Mouse (Mus musculus) kidney, adult 2 months (tissue): ENCODE results near the gene Mllt10. TPM values are rescaled to one million over a fixed set of nuclear protein-coding genes. Genes with fewer than 3 reads are reported as not detected.

Experiments
- DNase-seq: peaks from one replicate; pipeline ENCODE4 v3.0.0; 2021
- H3K27ac ChIP-seq: fragments of 200-500 bp; 2 replicates; pipeline ENCODE4 v1.5.1; 2012; ENCODE audit warnings: low read depth, low read length, control low read depth, inconsistent platforms; ENCODE audit not compliant: insufficient read depth
- H3K27me3 ChIP-seq: fragments of 200-500 bp; replicated peaks from 2 replicates; pipeline ENCODE4 v1.6.1; 2012; ENCODE audit warnings: mild to moderate bottlenecking, moderate library complexity, low read length, inconsistent platforms; ENCODE audit not compliant: control insufficient read depth, insufficient read depth
- H3K36me3 ChIP-seq: fragments of 200-500 bp; 2 replicates; pipeline ENCODE4 v1.6.1; 2012; ENCODE audit warnings: mild to moderate bottlenecking, moderate library complexity, low read length, inconsistent platforms; ENCODE audit not compliant: control insufficient read depth, insufficient read depth
- H3K4me1 ChIP-seq: fragments of 200-500 bp; 2 replicates; pipeline ENCODE4 v1.6.1; 2011; ENCODE audit warnings: low read length; ENCODE audit not compliant: control insufficient read depth, insufficient read depth
- H3K4me3 ChIP-seq: fragments of 200-500 bp; 2 replicates; pipeline ENCODE4 v1.5.1; 2011; ENCODE audit warnings: mild to moderate bottlenecking, low read depth, low read length, control low read depth; ENCODE audit not compliant: insufficient read depth
- CTCF ChIP-seq: fragments of 200-500 bp; conservative IDR thresholded peaks from 2 replicates; pipeline ENCODE4 v1.5.1; 2011; ENCODE audit warnings: low read depth, mild to moderate bottlenecking, control low read depth, low read length, moderate library complexity, mixed read lengths; ENCODE audit not compliant: insufficient read depth, insufficient read length
- POLR2A ChIP-seq: fragments of 200-500 bp; IDR thresholded peaks from one replicate; pipeline ENCODE4 v1.6.1; 2011; ENCODE audit warnings: low read depth, low read length, control low read depth
- WGBS: fragments of 180-500 bp; shearing (Covaris S2); methylation state at CpG from one replicate; pipeline ENCODE4 v1.1.7; 2018; 5-methylcytosine and 5-hydroxymethylcytosine counted together
- polyA plus RNA-seq: library from polyadenylated mRNA; depleted of rRNA; stranded (reverse); fragments of >200 nt; gene quantifications from 2 replicates; pipeline ENCODE4 v1.2.3, GENCODE M21; 2012

Mllt10 gene
- polyA plus RNA-seq, 1 experiment, result 32.7 TPM

GRCm38 (mm10) chr2:18100914-18101313 lies 45.9 kb downstream of the Mllt10 start:
- TF ChIP-seq POLR2A (no peak), CTCF (0 out of 2 replicates have a peak, but pooled peaks have one; percentile 27)
- no peaks in the 10 kb centered on the region; the same call in 1 of the 2 replicates for H3K36me3 ChIP-seq
- no peaks in the 10 kb centered on the region for H3K4me1 ChIP-seq
- DNase-seq, result peak; percentile 19
- no peak overlapping the region for H3K4me3 ChIP-seq
- H3K27me3 ChIP-seq, result no peaks in the 10 kb centered on the region
- H3K27ac ChIP-seq, result no peak overlapping the region
- WGBS, result 94% methylated on average over 2 of the region's 2 CpGs

DNA sequence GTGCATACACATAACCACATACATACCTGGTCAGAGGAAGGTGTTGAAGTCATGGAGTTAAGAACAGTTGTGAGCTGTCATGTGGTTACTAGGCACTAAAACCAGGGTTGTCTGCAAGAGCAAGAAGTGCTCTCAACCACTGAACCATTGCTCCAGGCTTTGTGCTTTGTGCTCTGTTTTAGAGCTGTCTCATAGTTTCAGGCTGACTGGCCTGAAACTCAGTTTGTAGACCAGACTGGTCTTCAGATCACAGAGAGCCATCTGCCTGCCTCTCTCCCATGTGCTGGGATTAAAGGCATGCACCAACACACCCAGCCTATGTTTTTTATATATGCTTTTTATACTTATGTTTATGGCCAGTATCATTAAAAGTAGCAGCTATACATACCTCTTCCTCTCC lies 52.5 kb downstream of the Mllt10 start:
- no peak overlapping the region for H3K27ac ChIP-seq
- no peaks in the 10 kb centered on the region for H3K36me3 ChIP-seq
- DNase-seq, result no peak
- no peak for TF ChIP-seq POLR2A
- no peak for TF ChIP-seq CTCF
- H3K4me1 ChIP-seq, result peaks cover 9% of the 10 kb centered on the region; the same call in 1 of the 2 replicates
- no peak overlapping the region for H3K4me3 ChIP-seq
- no peaks in the 10 kb centered on the region for H3K27me3 ChIP-seq

- H3K27ac ChIP-seq, result no peak overlapping the region
- H3K27me3 ChIP-seq, result no peaks in the 10 kb centered on the region
- WGBS, result 58% methylated on average over 3 of the region's 3 CpGs
- peak; percentile 52 for DNase-seq
- no peak overlapping the region for H3K4me3 ChIP-seq
- H3K4me1 ChIP-seq, result peaks cover 9% of the 10 kb centered on the region; the same call in 1 of the 2 replicates
- TF ChIP-seq POLR2A, result no peak
- TF ChIP-seq CTCF, result no peak
- H3K36me3 ChIP-seq, result peaks cover under 1% of the 10 kb centered on the region; the same call in 1 of the 2 replicates
Measured at GRCm38 (mm10) chr2:18108214-18108613, 53.2 kb downstream of the Mllt10 start.

- H3K27ac ChIP-seq, result no peak overlapping the region; the same call in 1 of the 2 replicates
- no peaks in the 10 kb centered on the region for H3K27me3 ChIP-seq
- TF ChIP-seq CTCF (no peak), POLR2A (no peak)
- DNase-seq, result peak; percentile 60
- H3K36me3 ChIP-seq, result peaks cover 3% of the 10 kb centered on the region
- H3K4me1 ChIP-seq, result peaks cover 9% of the 10 kb centered on the region; the same call in 1 of the 2 replicates
- no peak overlapping the region for H3K4me3 ChIP-seq
Measured at GRCm38 (mm10) chr2:18111411-18111810, 56.4 kb downstream of the Mllt10 start.

DNA sequence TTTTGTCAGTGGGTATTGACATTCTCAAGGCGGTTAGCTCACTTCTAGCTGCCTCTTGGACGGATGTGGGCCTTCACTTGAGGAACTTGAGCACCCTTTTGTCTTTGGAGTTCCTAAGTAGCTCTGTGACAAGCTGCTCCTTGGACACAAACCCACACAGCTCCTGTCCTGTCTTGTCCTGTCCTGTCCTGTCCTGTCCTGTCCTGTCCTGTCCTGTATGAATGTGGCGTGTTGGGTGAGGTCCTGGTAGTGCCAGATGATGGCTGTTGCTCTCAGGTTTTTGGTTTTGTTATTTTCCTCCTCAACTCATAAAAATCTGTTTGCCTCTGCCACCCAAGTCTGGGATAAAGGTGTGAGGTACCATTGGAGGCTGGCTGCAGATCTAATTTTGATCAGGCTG lies 61.4 kb downstream of the Mllt10 start:
- Histone ChIP-seq H3K27ac (no peak overlapping the region), H3K4me3 (no peak overlapping the region), H3K36me3 (peaks cover 3% of the 10 kb centered on the region), H3K4me1 (no peaks in the 10 kb centered on the region), H3K27me3 (no peaks in the 10 kb centered on the region)
- no peak for DNase-seq
- 82% methylated on average over 3 of the region's 3 CpGs for WGBS
- TF ChIP-seq CTCF (no peak), POLR2A (no peak)

DNA sequence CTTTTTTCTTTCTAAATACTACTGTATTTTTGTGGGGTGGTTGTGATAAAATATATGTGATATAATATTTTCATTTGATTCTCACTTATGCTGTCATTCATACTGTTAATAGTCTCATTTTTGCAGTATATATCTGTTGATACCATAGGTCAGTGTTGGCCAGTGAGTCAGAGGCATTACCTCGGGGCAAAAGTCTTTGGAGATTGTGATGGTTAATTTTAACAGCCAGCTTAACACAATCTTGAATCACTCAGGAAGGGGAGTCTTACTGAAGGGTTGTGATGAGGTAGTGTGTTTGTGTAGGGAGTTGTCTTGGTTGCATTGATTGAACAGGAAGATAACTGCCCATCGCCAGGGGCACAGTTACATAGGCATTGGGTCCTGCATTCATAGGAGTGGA lies 83.1 kb downstream of the Mllt10 start:
- Histone ChIP-seq H3K4me3 (no peak overlapping the region), H3K27ac (no peak overlapping the region), H3K4me1 (no peaks in the 10 kb centered on the region), H3K36me3 (no peaks in the 10 kb centered on the region; the same call in 1 of the 2 replicates), H3K27me3 (no peaks in the 10 kb centered on the region)
- no peak for TF ChIP-seq POLR2A
- TF ChIP-seq CTCF, result no peak
- DNase-seq, result no peak
- WGBS, result 79% methylated on average over 2 of the region's 2 CpGs

DNA sequence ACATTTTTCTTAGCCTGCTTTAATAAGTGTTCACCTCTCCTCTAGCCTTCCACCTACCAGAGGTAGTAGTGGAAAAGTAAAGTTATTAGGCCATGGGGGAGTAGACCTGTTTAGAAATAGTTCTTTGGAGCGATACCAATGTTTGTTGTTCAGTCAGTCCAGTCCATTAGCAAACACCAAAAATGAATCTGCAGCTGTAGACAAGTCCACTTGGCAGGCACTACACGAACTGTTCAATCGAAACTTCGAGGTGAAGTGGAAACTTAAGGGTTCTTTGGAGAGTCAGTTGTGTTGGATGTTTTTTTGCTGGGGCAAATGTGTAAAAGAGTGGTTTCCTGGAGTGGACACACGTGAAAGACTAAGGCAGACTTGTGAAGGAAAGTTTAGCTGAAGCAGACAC lies 84.6 kb downstream of the Mllt10 start:
- no peak for DNase-seq
- TF ChIP-seq CTCF (no peak), POLR2A (no peak)
- H3K4me1 ChIP-seq, result no peaks in the 10 kb centered on the region
- H3K27me3 ChIP-seq, result no peaks in the 10 kb centered on the region
- no peaks in the 10 kb centered on the region; the same call in 1 of the 2 replicates for H3K36me3 ChIP-seq
- no peak overlapping the region for H3K27ac ChIP-seq
- H3K4me3 ChIP-seq, result no peak overlapping the region
- 95% methylated on average over 5 of the region's 5 CpGs for WGBS
